Mouse (Mus musculus): ENCODE data around the gene Zfp275.

The Zfp275 gene

GRCm38 (mm10) chrX:73342483-73342895, at the start of gene Zfp275:
Gene Zfp275 (plus strand): TSS chrX:73342621.
- WGBS = 2% methylated on average over 37 of the region's 37 CpGs

GRCm38 (mm10) chrX:73292876-73293275, 49.5 kb upstream of the Zfp275 start, which contains the start of the genes Xlr5a and Xlr5c:
Gene Xlr5a (minus strand): TSS chrX:73292976.
Gene Xlr5c (minus strand): TSS chrX:73292976.
- WGBS = 90% methylated on average over 15 of the region's 17 CpGs

- 71% methylated on average over 10 of the region's 10 CpGs for WGBS
Measured at GRCm38 (mm10) chrX:73295745-73296144, 46.7 kb upstream of the Zfp275 start.

GRCm38 (mm10) chrX:73312522-73312921, 29.9 kb upstream of the Zfp275 start:
- WGBS = 29% methylated on average over 3 of the region's 3 CpGs

- 77% methylated on average over 3 of the region's 3 CpGs for WGBS
Measured at GRCm38 (mm10) chrX:73321029-73321428, 21.4 kb upstream of the Zfp275 start.

- WGBS = 85% methylated on average over 2 of the region's 2 CpGs
Measured at GRCm38 (mm10) chrX:73327215-73327614, 15.2 kb upstream of the Zfp275 start.

- WGBS = 95% methylated on average over 4 of the region's 4 CpGs
Measured at GRCm38 (mm10) chrX:73336740-73337139, 5.7 kb upstream of the Zfp275 start, which contains the start of gene Gm45015. Gene Gm45015 (minus strand): TSS chrX:73336840.

- 100% methylated on average over 1 of the region's 1 CpGs for WGBS
Measured at GRCm38 (mm10) chrX:73341473-73341872, 948 bp upstream of the Zfp275 start.

GRCm38 (mm10) chrX:73342068-73342467, 353 bp upstream of the Zfp275 start:
- WGBS = 15% methylated on average over 3 of the region's 3 CpGs

- 9% methylated on average over 15 of the region's 15 CpGs for WGBS
Measured at GRCm38 (mm10) chrX:73342941-73343735, 717 bp downstream of the Zfp275 start.

GRCm38 (mm10) chrX:73343802-73344201, 1.4 kb downstream of the Zfp275 start:
- 83% methylated on average over 1 of the region's 1 CpGs for WGBS

GRCm38 (mm10) chrX:73344346-73344745, 1.9 kb downstream of the Zfp275 start:
- 25% methylated on average over 1 of the region's 1 CpGs for WGBS

GRCm38 (mm10) chrX:73356163-73356562, 13.7 kb downstream of the Zfp275 start:
- WGBS = 89% methylated on average over 2 of the region's 2 CpGs

GRCm38 (mm10) chrX:73356719-73357118, 14.3 kb downstream of the Zfp275 start:
- 100% methylated on average over 1 of the region's 1 CpGs for WGBS

- 32% methylated on average over 6 of the region's 6 CpGs for WGBS
Measured at GRCm38 (mm10) chrX:73384419-73384818, 42.0 kb downstream of the Zfp275 start.

GRCm38 (mm10) chrX:73384924-73385323, 42.5 kb downstream of the Zfp275 start:
- 32% methylated on average over 1 of the region's 1 CpGs for WGBS

- 86% methylated on average over 4 of the region's 4 CpGs for WGBS
Measured at GRCm38 (mm10) chrX:73391481-73391880, 49.1 kb downstream of the Zfp275 start.

GRCm38 (mm10) chrX:73396446-73396845, 54.0 kb downstream of the Zfp275 start:
- 85% methylated on average over 1 of the region's 1 CpGs for WGBS

GRCm38 (mm10) chrX:73398636-73399035, 56.2 kb downstream of the Zfp275 start, which contains the start of gene Gm18336:
Gene Gm18336 (minus strand): TSS chrX:73398736.
- WGBS = 85% methylated on average over 2 of the region's 2 CpGs

- 95% methylated on average over 16 of the region's 20 CpGs for WGBS
Measured at GRCm38 (mm10) chrX:73400951-73401350, 58.5 kb downstream of the Zfp275 start.

GRCm38 (mm10) chrX:73401616-73402015, 59.2 kb downstream of the Zfp275 start:
- WGBS = 97% methylated on average over 12 of the region's 12 CpGs
